ENCODE assay signal across 16 mouse cellular contexts in the genomic region with DNA sequence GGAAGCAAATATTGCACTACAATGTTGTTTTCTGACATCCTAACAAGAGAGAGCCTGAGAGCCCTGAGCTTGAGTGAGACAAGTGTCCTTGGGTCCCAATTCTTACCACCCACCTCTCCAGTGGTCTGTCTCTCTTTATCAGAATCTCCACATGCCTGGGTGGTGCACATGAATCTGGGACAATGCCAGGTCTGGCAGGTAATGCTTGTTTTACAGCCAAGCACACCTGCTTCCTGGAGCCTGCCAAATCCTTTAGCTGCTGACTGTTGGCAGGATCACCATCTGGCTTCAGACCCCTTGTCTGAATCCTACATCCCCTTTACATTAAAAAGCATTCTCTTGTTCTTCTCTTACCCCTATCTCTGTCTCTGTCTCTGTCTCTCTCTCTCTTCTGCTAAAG.
DNase-seq lines count a peak whose midpoint lies in the region; ATAC-seq and TF ChIP-seq lines count a peak whose summit lies in the region.
"Had no signal": no experiment of that assay in that cellular context is flagged by ENCODE, and none has a peak within 500 bp of the region (broad histone marks: within the 10 kb centered on the region; RNA-seq: fewer than 3 reads in every experiment).

No protein-coding gene starts in this region.

- no peak overlapping the region for H3K9ac ChIP-seq in neural tube, embryonic 15.5 days (replicated peaks)
- H3K9ac ChIP-seq: embryonic facial prominence, embryonic 15.5 days; forebrain, embryonic 12.5 days; limb, embryonic 12.5 days; liver, embryonic 14.5 days had no signal

- H3K4me2 ChIP-seq in neural tube, embryonic 15.5 days = no peak overlapping the region
- H3K4me2 ChIP-seq: embryonic facial prominence, embryonic 15.5 days; forebrain, embryonic 12.5 days; limb, embryonic 12.5 days had no signal

- H3K9me3 ChIP-seq in neural tube, embryonic 15.5 days (replicated peaks) = no peaks in the 10 kb centered on the region
- H3K9me3 ChIP-seq: embryonic facial prominence, embryonic 15.5 days; forebrain, embryonic 12.5 days; limb, embryonic 12.5 days had no signal

- H3K27me3 ChIP-seq in neural tube, embryonic 15.5 days (replicated peaks) = no peaks in the 10 kb centered on the region
- H3K27me3 ChIP-seq: embryonic facial prominence, embryonic 15.5 days; forebrain, embryonic 12.5 days; limb, embryonic 12.5 days had no signal

- no peaks in the 10 kb centered on the region for H3K36me3 ChIP-seq in neural tube, embryonic 15.5 days
- H3K36me3 ChIP-seq: embryonic facial prominence, embryonic 15.5 days; forebrain, embryonic 12.5 days; limb, embryonic 12.5 days had no signal

- peak; percentile 4 for DNase-seq in layer of hippocampus, adult 11-12 months (ENCODE audit: low spot score)
- DNase-seq in layer of hippocampus, adult 2 months (ENCODE audit: low spot score in 2 of 2) = no peak
- peak; percentile 6 for DNase-seq in ZHBTc4 (ENCODE audit: low read depth, low spot score)
- DNase-seq in cerebellum, adult 11 months = peak; percentile 21
- DNase-seq in cerebellum, postnatal 25 days = peak; percentile 81 to 85
- no peak for DNase-seq in natural killer cell, adult 2 months (ENCODE audit: low spot score in 2 of 2)
- DNase-seq: heart, adult 18-20 months; kidney, adult 9 months; lung, postnatal 14 days had no signal

- H3K4me1 ChIP-seq in neural tube, embryonic 15.5 days = no peaks in the 10 kb centered on the region
- H3K4me1 ChIP-seq: embryonic facial prominence, embryonic 15.5 days; forebrain, embryonic 12.5 days; limb, embryonic 12.5 days had no signal

- no peak overlapping the region for H3K27ac ChIP-seq in layer of hippocampus, adult 2 months
- no peak overlapping the region for H3K27ac ChIP-seq in neural tube, embryonic 15.5 days (replicated peaks)
- H3K27ac ChIP-seq: embryonic facial prominence, embryonic 15.5 days; forebrain, embryonic 12.5 days; limb, embryonic 12.5 days; liver, embryonic 14.5 days had no signal

- ATAC-seq in neural tube, embryonic 15.5 days (ENCODE audit: low FRiP score) = no peak
- ATAC-seq: CD4-positive, CD25-positive, alpha-beta regulatory T cell, adult 4 months; inflammation-experienced regulatory T-cells, adult 6 months had no signal

- no peak overlapping the region for H3K4me3 ChIP-seq in layer of hippocampus, adult 2 months
- H3K4me3 ChIP-seq in neural tube, embryonic 15.5 days (replicated peaks) = no peak overlapping the region
- H3K4me3 ChIP-seq: embryonic facial prominence, embryonic 15.5 days; forebrain, embryonic 12.5 days; limb, embryonic 12.5 days had no signal

- TF ChIP-seq CTCF in layer of hippocampus, adult 2 months (conservative IDR thresholded peaks at IDR 0.05) = no peak

Comparison
In these comparisons a context has a peak if more than half of its experiments do, and no peak if none do; other contexts are left out.
1. DNase-seq: peak in layer of hippocampus, adult 11-12 months (single experiment), ZHBTc4 (single experiment), cerebellum, adult 11 months (single experiment) and cerebellum, postnatal 25 days (2 of 2); none in layer of hippocampus, adult 2 months (0 of 2) and natural killer cell, adult 2 months (0 of 2).